Comparison of ENCODE assay signal across 14 mouse cellular contexts in genomic region chr9:98194356-98194755, GRCm38 (mm10).
DNase-seq lines count a peak whose midpoint lies in the region; ATAC-seq lines count a peak whose summit lies in the region.
"Had no signal": no experiment of that assay in that cellular context is flagged by ENCODE, and none has a peak within 500 bp of the region (broad histone marks: within the 10 kb centered on the region; RNA-seq: fewer than 3 reads in every experiment).

No protein-coding gene starts in this region.

- peak; percentile 99 for ATAC-seq in frontal cortex, adult (ENCODE audit: low TSS enrichment)
- no peak for ATAC-seq in kidney, embryonic 15.5 days (replicated peaks; ENCODE audit: low FRiP score)
- ATAC-seq: Patski had no signal

- H3K27me3 ChIP-seq in kidney, embryonic 15.5 days, result no peaks in the 10 kb centered on the region
- H3K27me3 ChIP-seq: CH12.LX had no signal

- DNase-seq in brain, adult 2 months (ENCODE audit: low read depth, low spot score), result peak; percentile 87
- DNase-seq in layer of hippocampus, postnatal 10 days (ENCODE audit: low spot score in 2 of 2), result peak; percentile 60 to 63
- DNase-seq in left cerebral cortex, postnatal 36 days (ENCODE audit: low spot score in 2 of 2), result peak; percentile 65 to 73
- no peak for DNase-seq in lung, postnatal 36 days
- no peak for DNase-seq in kidney, adult 9 months
- DNase-seq: adrenal gland, postnatal 10 days; gastrocnemius, postnatal 14 days; lung, adult 18-20 months; spleen, adult 18-20 months had no signal

- 96% methylated on average over 2 of the region's 2 CpGs for WGBS in kidney, embryonic 15.5 days

- H3K27ac ChIP-seq in kidney, embryonic 15.5 days, result no peak overlapping the region
- H3K27ac ChIP-seq: forebrain, embryonic 10.5 days had no signal

- no peak overlapping the region for H3K4me2 ChIP-seq in kidney, embryonic 15.5 days

- intact Hi-C loops in left cerebral cortex, postnatal 36 days (cut with DNase I), result no loop called here

- H3K9ac ChIP-seq in kidney, embryonic 15.5 days, result no peak overlapping the region

- H3K9me3 ChIP-seq in kidney, embryonic 15.5 days (replicated peaks), result no peaks in the 10 kb centered on the region
- H3K9me3 ChIP-seq: forebrain, embryonic 10.5 days had no signal

- H3K36me3 ChIP-seq in kidney, embryonic 15.5 days, result no peaks in the 10 kb centered on the region
- H3K36me3 ChIP-seq: forebrain, embryonic 10.5 days had no signal

- H3K4me1 ChIP-seq in kidney, embryonic 15.5 days, result no peaks in the 10 kb centered on the region
- H3K4me1 ChIP-seq: forebrain, embryonic 10.5 days had no signal

- H3K4me3 ChIP-seq in kidney, embryonic 15.5 days (replicated peaks), result no peak overlapping the region
- H3K4me3 ChIP-seq: forebrain, embryonic 10.5 days had no signal

Comparison
In these comparisons a context has a peak if more than half of its experiments do, and no peak if none do; other contexts are left out.
1. DNase-seq: peak in brain, adult 2 months (single experiment), layer of hippocampus, postnatal 10 days (2 of 2) and left cerebral cortex, postnatal 36 days (2 of 2); none in lung, postnatal 36 days (single experiment) and kidney, adult 9 months (single experiment).